ENCODE assay signal across 9 mouse cellular contexts in genomic region chr14:57093029-57093428, GRCm38 (mm10). TPM values are rescaled to one million over a fixed set of nuclear protein-coding genes. Genes with fewer than 3 reads are reported as not detected.
A peak's percentile ranks its signal among the peaks of the same experiment; 100 is the strongest.
DNase-seq lines count a peak whose midpoint lies in the region; ATAC-seq and TF ChIP-seq lines count a peak whose summit lies in the region.
"Had no signal": no experiment of that assay in that cellular context is flagged by ENCODE, and none has a peak within 500 bp of the region (broad histone marks: within the 10 kb centered on the region; RNA-seq: fewer than 3 reads in every experiment).

No protein-coding gene starts in this region.

- H3K4me2 ChIP-seq in midbrain, postnatal 0 days (ENCODE audit: low read depth, low read length, poor library complexity, severe bottlenecking): no peak overlapping the region
- H3K4me2 ChIP-seq in midbrain, embryonic 15.5 days: no peak overlapping the region
- H3K4me2 ChIP-seq: stomach, embryonic 15.5 days had no signal

- TF ChIP-seq CTCF in midbrain, postnatal 0 days (IDR thresholded peaks at IDR 0.05): peak; percentile 67

- peak; percentile 35 to 46 for DNase-seq in cerebellum, adult 18-20 months
- peak; percentile 58 for DNase-seq in midbrain, postnatal 0 days (ENCODE audit: low spot score)
- peak; percentile 21 to 29 for DNase-seq in cerebellum, postnatal 36 days
- peak; percentile 71 to 79 for DNase-seq in kidney, postnatal 25 days
- DNase-seq in lung, postnatal 14 days: peak; percentile 57
- DNase-seq in thymus, postnatal 0 days (ENCODE audit: low spot score): peak; percentile 74

- no peak overlapping the region for H3K9ac ChIP-seq in midbrain, postnatal 0 days (replicated peaks; ENCODE audit: low read length, poor library complexity, severe bottlenecking)
- no peak overlapping the region for H3K9ac ChIP-seq in midbrain, embryonic 15.5 days
- H3K9ac ChIP-seq: stomach, embryonic 15.5 days had no signal

- no peak overlapping the region for H3K27ac ChIP-seq in midbrain, postnatal 0 days (ENCODE audit: low read depth, low read length)
- H3K27ac ChIP-seq in midbrain, embryonic 15.5 days: no peak overlapping the region
- H3K27ac ChIP-seq: stomach, embryonic 15.5 days had no signal

- ATAC-seq in cerebellum, adult (ENCODE audit: insufficient number of reproducible peaks, low FRiP score, low TSS enrichment): no peak
- no peak for ATAC-seq in midbrain, postnatal 0 days (ENCODE audit: low FRiP score)
- ATAC-seq in midbrain, embryonic 15.5 days (replicated peaks): no peak

- H3K27me3 ChIP-seq in midbrain, postnatal 0 days (ENCODE audit: insufficient read depth, low read length): no peaks in the 10 kb centered on the region
- H3K27me3 ChIP-seq in midbrain, embryonic 15.5 days (replicated peaks): no peaks in the 10 kb centered on the region
- H3K27me3 ChIP-seq: stomach, embryonic 15.5 days had no signal

- no peaks in the 10 kb centered on the region for H3K36me3 ChIP-seq in midbrain, postnatal 0 days (ENCODE audit: insufficient read depth, low read length)
- no peaks in the 10 kb centered on the region for H3K36me3 ChIP-seq in midbrain, embryonic 15.5 days (replicated peaks)
- H3K36me3 ChIP-seq: stomach, embryonic 15.5 days had no signal

- 8% methylated on average over 8 of the region's 8 CpGs for WGBS in midbrain, postnatal 0 days
- 5% methylated on average over 7 of the region's 8 CpGs for WGBS in midbrain, embryonic 15.5 days

- no peaks in the 10 kb centered on the region for H3K4me1 ChIP-seq in midbrain, postnatal 0 days (ENCODE audit: insufficient read depth, low read length)
- H3K4me1 ChIP-seq in midbrain, embryonic 15.5 days: no peaks in the 10 kb centered on the region
- H3K4me1 ChIP-seq: stomach, embryonic 15.5 days had no signal

- no peak overlapping the region for H3K4me3 ChIP-seq in midbrain, postnatal 0 days (ENCODE audit: low read depth, low read length)
- H3K4me3 ChIP-seq in midbrain, embryonic 15.5 days: no peak overlapping the region
- H3K4me3 ChIP-seq: stomach, embryonic 15.5 days had no signal

- H3K9me3 ChIP-seq in midbrain, postnatal 0 days (ENCODE audit: low read length): no peaks in the 10 kb centered on the region
- no peaks in the 10 kb centered on the region for H3K9me3 ChIP-seq in midbrain, embryonic 15.5 days
- H3K9me3 ChIP-seq: stomach, embryonic 15.5 days had no signal

RNA-seq across cellular contexts. Expression of gene Gjb2, which starts 11.5 kb away (rescaled TPM):
- total RNA-seq in midbrain, postnatal 0 days (2014; rRNA removed): 12.9 and 13.8 TPM in 2 replicates
- polyA plus RNA-seq in midbrain, postnatal 0 days (2015; fragmentation: Nextera tagmentation; extraction: Ambion mirVana): 17.8 and 19.1 TPM in 2 replicates
- 16.1 and 18.8 TPM in 2 replicates for polyA plus RNA-seq in midbrain, embryonic 15.5 days (2015; fragmentation: Nextera tagmentation; extraction: Ambion mirVana)
- 3.7 and 4.7 TPM in 2 replicates for polyA plus RNA-seq in thymus, postnatal 0 days (2015; fragmentation: Nextera tagmentation; extraction: Ambion mirVana)

RNA-seq across cellular contexts. Expression of gene Gm4491, which starts 22.7 kb away (rescaled TPM):
- 0.99 TPM in 1 of 2 replicates, not detected in the other for total RNA-seq in midbrain, postnatal 0 days (2014; rRNA removed)
- 0.18 and 0.23 TPM in 2 replicates for polyA plus RNA-seq in midbrain, postnatal 0 days (2015; fragmentation: Nextera tagmentation; extraction: Ambion mirVana)
- not detected in 2 replicates for polyA plus RNA-seq in midbrain, embryonic 15.5 days (2015; fragmentation: Nextera tagmentation; extraction: Ambion mirVana)
- polyA plus RNA-seq in thymus, postnatal 0 days (2015; fragmentation: Nextera tagmentation; extraction: Ambion mirVana): not detected in 2 replicates
- polyA plus RNA-seq: stomach, embryonic 15.5 days had no signal

RNA-seq across cellular contexts. Expression of gene Gja3, which starts 35.1 kb away (rescaled TPM):
- 0.05 and 0.09 TPM in 2 replicates for total RNA-seq in midbrain, postnatal 0 days (2014; rRNA removed)
- 0.31 and 0.62 TPM in 2 replicates for polyA plus RNA-seq in midbrain, postnatal 0 days (2015; fragmentation: Nextera tagmentation; extraction: Ambion mirVana)
- polyA plus RNA-seq in midbrain, embryonic 15.5 days (2015; fragmentation: Nextera tagmentation; extraction: Ambion mirVana): 0.89 and 0.97 TPM in 2 replicates
- polyA plus RNA-seq in thymus, postnatal 0 days (2015; fragmentation: Nextera tagmentation; extraction: Ambion mirVana): 0.10 and 0.14 TPM in 2 replicates

RNA-seq across cellular contexts. Expression of gene Gjb6, which starts 40.4 kb away (rescaled TPM):
- total RNA-seq in midbrain, postnatal 0 days (2014; rRNA removed): 17.6 and 21.0 TPM in 2 replicates
- polyA plus RNA-seq in midbrain, postnatal 0 days (2015; fragmentation: Nextera tagmentation; extraction: Ambion mirVana): 21.4 and 24.4 TPM in 2 replicates
- polyA plus RNA-seq in midbrain, embryonic 15.5 days (2015; fragmentation: Nextera tagmentation; extraction: Ambion mirVana): 25.7 and 28.4 TPM in 2 replicates
- 0.27 and 0.70 TPM in 2 replicates for polyA plus RNA-seq in thymus, postnatal 0 days (2015; fragmentation: Nextera tagmentation; extraction: Ambion mirVana)

Comparison
In these comparisons a context has a peak if more than half of its experiments do, and no peak if none do; other contexts are left out.
1. DNase-seq: peak in every context shown above with its lines; median percentile 75 in kidney, postnatal 25 days; 74 in thymus, postnatal 0 days; 58 in midbrain, postnatal 0 days; 57 in lung, postnatal 14 days; 40 in cerebellum, adult 18-20 months; 25 in cerebellum, postnatal 36 days.